Mouse (Mus musculus) thymus, postnatal 4 days (tissue): ENCODE measurements at regions not wholly inside any gene's neighbourhood (a gene's known extent, or its start where the extent isn't known, plus 50 kb on each side); places are given as distances from the start of the nearest gene placed in this dataset.

ENCODE experiments used
- DNase-seq: peaks from one replicate; pipeline ENCODE4 v3.0.0; 2021

- no peak for DNase-seq
These were observed 287.0 kb downstream of the Tns3 start for GRCm38 (mm10) chr11:8377301-8377700.

- no peak for DNase-seq
These were observed 298.8 kb downstream of the Tns3 start for GRCm38 (mm10) chr11:8365545-8365944.

GRCm38 (mm10) chr11:8364703-8365433, 299.5 kb downstream of the Tns3 start:
- DNase-seq, result no peak

GRCm38 (mm10) chr11:8344938-8345337, 319.4 kb downstream of the Tns3 start:
- DNase-seq, result no peak

GRCm38 (mm10) chr11:8302347-8303188, 361.8 kb downstream of the Tns3 start:
- peak; percentile 48 for DNase-seq

- DNase-seq, result no peak
These were observed 366.9 kb downstream of the Tns3 start for GRCm38 (mm10) chr11:8297462-8297861.

GRCm38 (mm10) chr11:8293322-8294014, 370.9 kb downstream of the Tns3 start:
- DNase-seq, result no peak

- DNase-seq, result no peak
These were observed 379.1 kb downstream of the Tns3 start for GRCm38 (mm10) chr11:8285271-8285670.

GRCm38 (mm10) chr11:8275203-8275602, 389.1 kb downstream of the Tns3 start:
- no peak for DNase-seq

- DNase-seq, result no peak
These were observed 395.2 kb downstream of the Tns3 start for GRCm38 (mm10) chr11:8269171-8269570.

GRCm38 (mm10) chr11:8254036-8254435, 410.3 kb downstream of the Tns3 start:
- DNase-seq, result no peak

GRCm38 (mm10) chr11:8251360-8251759, 413.0 kb downstream of the Tns3 start:
- DNase-seq, result no peak

- no peak for DNase-seq
These were observed 414.9 kb downstream of the Tns3 start for GRCm38 (mm10) chr11:8249468-8249867.

- DNase-seq, result no peak
These were observed 416.8 kb downstream of the Tns3 start for GRCm38 (mm10) chr11:8247535-8247934.

- DNase-seq, result no peak
These were observed 417.3 kb downstream of the Tns3 start for GRCm38 (mm10) chr11:8247024-8247423.

GRCm38 (mm10) chr11:8245408-8246003, 418.8 kb downstream of the Tns3 start:
- no peak for DNase-seq

GRCm38 (mm10) chr11:8238498-8238897, 425.8 kb downstream of the Tns3 start:
- DNase-seq, result no peak

GRCm38 (mm10) chr11:8237556-8237955, 426.8 kb downstream of the Tns3 start:
- no peak for DNase-seq

GRCm38 (mm10) chr11:8236056-8236455, 428.3 kb downstream of the Tns3 start:
- no peak for DNase-seq

- DNase-seq, result no peak
These were observed 431.6 kb downstream of the Tns3 start for GRCm38 (mm10) chr11:8232636-8233189.

- DNase-seq, result no peak
These were observed 434.5 kb downstream of the Tns3 start for GRCm38 (mm10) chr11:8229787-8230186.

GRCm38 (mm10) chr11:8227772-8228425, 436.4 kb downstream of the Tns3 start:
- DNase-seq, result no peak
